Mouse (Mus musculus): ENCODE measurements around the gene Gm45234.

DNA sequence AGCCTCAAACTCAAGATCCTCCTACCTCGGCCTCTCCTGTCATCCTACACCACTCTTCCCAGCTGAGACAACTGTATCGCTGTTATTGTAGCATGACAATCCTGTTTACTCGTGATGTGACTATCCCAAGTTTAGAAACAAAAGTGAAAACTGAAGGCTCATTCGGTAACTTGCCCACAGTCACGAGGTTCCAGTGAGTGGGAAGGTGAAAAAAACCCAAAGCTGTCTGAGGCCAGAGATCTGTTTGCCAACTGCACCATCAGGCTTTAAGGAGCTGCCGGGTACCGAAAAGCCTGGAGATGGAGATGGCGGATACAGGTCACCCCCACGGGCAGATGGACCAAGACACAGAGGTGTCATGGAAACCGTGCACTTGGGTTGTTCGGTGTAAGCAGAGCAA, 18.8 kb downstream of the Gm45234 start:
- no peak for TF ChIP-seq CTCF (IDR thresholded peaks at IDR 0.05; ENCODE audit: low read depth)
- no peak for TF ChIP-seq EP300 (IDR thresholded peaks at IDR 0.05; ENCODE audit: low read depth)

All from liver, postnatal 0 days (tissue).